Mouse (Mus musculus): ENCODE measurements around the gene Zbtb16. TPM values are rescaled to one million over a fixed set of nuclear protein-coding genes. Genes with fewer than 3 reads are reported as not detected.

Gene Zbtb16
- polyA plus RNA-seq, 1 experiment from 2014 or later: 6.6 TPM

DNA sequence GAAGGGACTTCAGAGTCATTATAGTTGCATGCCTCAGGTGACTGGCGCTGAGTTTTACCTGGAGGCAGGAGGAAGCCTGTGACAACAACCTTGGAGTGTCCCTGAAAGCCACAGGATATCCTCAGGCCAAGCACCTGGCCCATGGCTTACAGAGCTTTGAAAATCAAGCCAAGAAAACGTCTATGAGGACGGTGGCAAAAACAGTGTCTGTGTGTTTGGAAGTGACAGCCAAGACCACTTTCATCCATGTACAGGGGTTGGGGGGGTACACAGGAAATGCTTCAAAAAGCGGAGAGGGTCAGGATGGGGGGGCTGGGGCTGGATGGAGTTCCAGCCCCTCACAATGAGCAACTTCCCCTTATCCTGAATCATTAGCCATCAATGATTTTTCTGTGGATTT lies 116.4 kb downstream of the Zbtb16 start:
- Histone ChIP-seq H3K27ac (ENCODE audit: low read depth, low read length) (no peak overlapping the region), H3K9me3 (ENCODE audit: control insufficient read depth, low read length) (no peaks in the 10 kb centered on the region), H3K4me1 (replicated peaks; ENCODE audit: control insufficient read depth, insufficient read depth, low read length) (peaks cover 2% of the 10 kb centered on the region; the same call in 1 of the 2 replicates), H3K4me2 (ENCODE audit: low read depth, low read length, severe bottlenecking) (no peak overlapping the region), H3K27me3 (ENCODE audit: control insufficient read depth, insufficient read depth, low read length) (no peaks in the 10 kb centered on the region), H3K9ac (ENCODE audit: low read length) (no peak overlapping the region), H3K4me3 (ENCODE audit: low read depth, low read length) (no peak overlapping the region), H3K36me3 (ENCODE audit: control insufficient read depth, insufficient read depth, low read length) (no peaks in the 10 kb centered on the region)
- 81% methylated on average over 4 of the region's 4 CpGs for WGBS
- DNase-seq (ENCODE audit: low spot score): no peak
- no peak for ATAC-seq (replicated peaks; ENCODE audit: low FRiP score)

DNA sequence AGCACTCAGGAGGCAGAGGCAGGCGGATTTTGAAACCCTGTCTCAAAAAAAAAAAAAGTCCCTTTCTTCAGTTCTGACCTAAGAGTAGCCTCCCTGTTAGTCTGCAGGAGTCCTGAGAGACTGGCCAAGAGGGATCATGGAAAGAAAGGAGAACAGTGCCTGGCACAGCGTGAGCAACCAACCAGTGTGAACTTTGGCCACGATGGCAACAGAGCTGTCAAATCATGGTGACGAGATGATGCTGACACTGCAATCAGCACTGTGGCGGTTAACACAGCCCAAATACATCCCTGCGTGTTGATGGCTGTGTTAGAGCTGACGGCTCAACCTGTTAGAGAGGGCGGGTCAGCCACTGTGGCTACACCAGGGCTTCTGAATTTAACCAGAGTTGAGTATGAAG lies 119.5 kb downstream of the Zbtb16 start:
- Histone ChIP-seq H3K27ac (ENCODE audit: low read depth, low read length) (no peak overlapping the region), H3K27me3 (ENCODE audit: control insufficient read depth, insufficient read depth, low read length) (no peaks in the 10 kb centered on the region), H3K4me1 (replicated peaks; ENCODE audit: control insufficient read depth, insufficient read depth, low read length) (peaks cover 2% of the 10 kb centered on the region; the same call in 1 of the 2 replicates), H3K9me3 (ENCODE audit: control insufficient read depth, low read length) (no peaks in the 10 kb centered on the region), H3K4me3 (ENCODE audit: low read depth, low read length) (no peak overlapping the region), H3K36me3 (ENCODE audit: control insufficient read depth, insufficient read depth, low read length) (no peaks in the 10 kb centered on the region), H3K9ac (ENCODE audit: low read length) (no peak overlapping the region), H3K4me2 (ENCODE audit: low read depth, low read length, severe bottlenecking) (no peak overlapping the region)
- 95% methylated on average over 8 of the region's 8 CpGs for WGBS
- ATAC-seq (replicated peaks; ENCODE audit: low FRiP score): no peak
- no peak for DNase-seq (ENCODE audit: low spot score)

GRCm38 (mm10) chr9:48715042-48715441 lies 121.0 kb downstream of the Zbtb16 start:
- no peaks in the 10 kb centered on the region for H3K36me3 ChIP-seq (ENCODE audit: control insufficient read depth, insufficient read depth, low read length)
- H3K4me3 ChIP-seq (ENCODE audit: low read depth, low read length): no peak overlapping the region
- no peak for ATAC-seq (replicated peaks; ENCODE audit: low FRiP score)

GRCm38 (mm10) chr9:48713779-48714178 lies 122.2 kb downstream of the Zbtb16 start:
- DNase-seq (ENCODE audit: low spot score): no peak
- H3K27ac ChIP-seq (ENCODE audit: low read depth, low read length): no peak overlapping the region
- no peaks in the 10 kb centered on the region for H3K27me3 ChIP-seq (ENCODE audit: control insufficient read depth, insufficient read depth, low read length)
- no peaks in the 10 kb centered on the region for H3K36me3 ChIP-seq (ENCODE audit: control insufficient read depth, insufficient read depth, low read length)
- no peak overlapping the region for H3K4me2 ChIP-seq (ENCODE audit: low read depth, low read length, severe bottlenecking)
- no peak overlapping the region for H3K9ac ChIP-seq (ENCODE audit: low read length)
- no peak overlapping the region for H3K4me3 ChIP-seq (ENCODE audit: low read depth, low read length)
- H3K4me1 ChIP-seq (replicated peaks; ENCODE audit: control insufficient read depth, insufficient read depth, low read length): peaks cover 3% of the 10 kb centered on the region; the same call in 1 of the 2 replicates
- no peaks in the 10 kb centered on the region for H3K9me3 ChIP-seq (ENCODE audit: control insufficient read depth, low read length)
- WGBS: 93% methylated on average over 8 of the region's 8 CpGs
- no peak for ATAC-seq (replicated peaks; ENCODE audit: low FRiP score)

More at GRCm38 (mm10) chr9:48715042-48715441, 121.0 kb downstream of the Zbtb16 start:
- Histone ChIP-seq H3K4me2 (ENCODE audit: low read depth, low read length, severe bottlenecking) (no peak overlapping the region), H3K27me3 (ENCODE audit: control insufficient read depth, insufficient read depth, low read length) (no peaks in the 10 kb centered on the region), H3K9ac (ENCODE audit: low read length) (no peak overlapping the region), H3K27ac (ENCODE audit: low read depth, low read length) (no peak overlapping the region), H3K4me1 (replicated peaks; ENCODE audit: control insufficient read depth, insufficient read depth, low read length) (peaks cover 4% of the 10 kb centered on the region; the same call in 1 of the 2 replicates), H3K9me3 (ENCODE audit: control insufficient read depth, low read length) (no peaks in the 10 kb centered on the region)
- 94% methylated on average over 8 of the region's 8 CpGs for WGBS
- DNase-seq (ENCODE audit: low spot score): no peak

GRCm38 (mm10) chr9:48712985-48713765 lies 122.8 kb downstream of the Zbtb16 start:
- Histone ChIP-seq H3K9ac (ENCODE audit: low read length) (no peak overlapping the region), H3K4me3 (ENCODE audit: low read depth, low read length) (no peak overlapping the region), H3K4me2 (ENCODE audit: low read depth, low read length, severe bottlenecking) (no peak overlapping the region), H3K27me3 (ENCODE audit: control insufficient read depth, insufficient read depth, low read length) (no peaks in the 10 kb centered on the region), H3K4me1 (replicated peaks; ENCODE audit: control insufficient read depth, insufficient read depth, low read length) (peaks cover 3% of the 10 kb centered on the region; the same call in 1 of the 2 replicates), H3K9me3 (ENCODE audit: control insufficient read depth, low read length) (no peaks in the 10 kb centered on the region), H3K27ac (ENCODE audit: low read depth, low read length) (no peak overlapping the region), H3K36me3 (ENCODE audit: control insufficient read depth, insufficient read depth, low read length) (no peaks in the 10 kb centered on the region)
- DNase-seq (ENCODE audit: low spot score) (no peak), ATAC-seq (replicated peaks; ENCODE audit: low FRiP score) (no peak)
- 82% methylated on average over 13 of the region's 13 CpGs for WGBS

DNA sequence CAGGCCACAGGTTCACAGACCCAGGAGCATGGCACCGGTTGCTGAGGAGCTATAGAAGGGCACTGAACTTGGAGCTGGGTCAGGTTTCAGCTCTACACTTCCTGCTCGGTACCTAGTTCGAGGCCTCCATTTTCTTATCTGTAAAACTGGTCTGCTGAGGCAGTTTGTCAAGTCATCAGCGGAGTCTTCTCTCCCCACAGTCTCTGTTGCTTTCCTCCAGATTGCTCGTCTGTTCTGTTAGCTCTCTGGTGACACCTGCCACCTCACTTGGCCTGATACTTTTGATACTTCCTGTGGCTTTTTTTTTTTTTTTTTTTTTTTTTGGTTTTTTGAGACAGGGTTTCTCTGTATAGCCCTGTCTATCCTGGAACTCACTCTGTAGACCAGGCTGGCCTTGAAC lies 124.2 kb downstream of the Zbtb16 start:
- Histone ChIP-seq H3K36me3 (ENCODE audit: control insufficient read depth, insufficient read depth, low read length) (no peaks in the 10 kb centered on the region), H3K4me1 (replicated peaks; ENCODE audit: control insufficient read depth, insufficient read depth, low read length) (peaks cover 3% of the 10 kb centered on the region; the same call in 1 of the 2 replicates), H3K27ac (ENCODE audit: low read depth, low read length) (no peak overlapping the region), H3K4me2 (ENCODE audit: low read depth, low read length, severe bottlenecking) (no peak overlapping the region), H3K27me3 (ENCODE audit: control insufficient read depth, insufficient read depth, low read length) (no peaks in the 10 kb centered on the region), H3K4me3 (ENCODE audit: low read depth, low read length) (no peak overlapping the region), H3K9me3 (ENCODE audit: control insufficient read depth, low read length) (no peaks in the 10 kb centered on the region), H3K9ac (ENCODE audit: low read length) (no peak overlapping the region)
- ATAC-seq (replicated peaks; ENCODE audit: low FRiP score): no peak
- 81% methylated on average over 5 of the region's 5 CpGs for WGBS
- no peak for DNase-seq (ENCODE audit: low spot score)

GRCm38 (mm10) chr9:48711296-48711781 lies 124.7 kb downstream of the Zbtb16 start:
- Histone ChIP-seq H3K4me2 (ENCODE audit: low read depth, low read length, severe bottlenecking) (no peak overlapping the region), H3K27me3 (ENCODE audit: control insufficient read depth, insufficient read depth, low read length) (no peaks in the 10 kb centered on the region), H3K4me1 (replicated peaks; ENCODE audit: control insufficient read depth, insufficient read depth, low read length) (peaks cover 3% of the 10 kb centered on the region; the same call in 1 of the 2 replicates), H3K9ac (ENCODE audit: low read length) (no peak overlapping the region), H3K27ac (ENCODE audit: low read depth, low read length) (no peak overlapping the region), H3K4me3 (ENCODE audit: low read depth, low read length) (no peak overlapping the region), H3K36me3 (ENCODE audit: control insufficient read depth, insufficient read depth, low read length) (no peaks in the 10 kb centered on the region), H3K9me3 (ENCODE audit: control insufficient read depth, low read length) (no peaks in the 10 kb centered on the region)
- ATAC-seq (replicated peaks; ENCODE audit: low FRiP score) (no peak), DNase-seq (ENCODE audit: low spot score) (no peak)
- WGBS: 53% methylated on average over 9 of the region's 9 CpGs

GRCm38 (mm10) chr9:48710355-48711295 lies 125.4 kb downstream of the Zbtb16 start:
- H3K4me2 ChIP-seq (ENCODE audit: low read depth, low read length, severe bottlenecking): no peak overlapping the region
- no peak for ATAC-seq (replicated peaks; ENCODE audit: low FRiP score)
- no peak overlapping the region for H3K27ac ChIP-seq (ENCODE audit: low read depth, low read length)
- H3K9ac ChIP-seq (ENCODE audit: low read length): no peak overlapping the region
- no peak for DNase-seq (ENCODE audit: low spot score)
- peaks cover 3% of the 10 kb centered on the region; the same call in 1 of the 2 replicates for H3K4me1 ChIP-seq (replicated peaks; ENCODE audit: control insufficient read depth, insufficient read depth, low read length)
- WGBS: 50% methylated on average over 17 of the region's 17 CpGs
- no peak overlapping the region for H3K4me3 ChIP-seq (ENCODE audit: low read depth, low read length)
- H3K36me3 ChIP-seq (ENCODE audit: control insufficient read depth, insufficient read depth, low read length): no peaks in the 10 kb centered on the region
- H3K9me3 ChIP-seq (ENCODE audit: control insufficient read depth, low read length): no peaks in the 10 kb centered on the region
- H3K27me3 ChIP-seq (ENCODE audit: control insufficient read depth, insufficient read depth, low read length): no peaks in the 10 kb centered on the region

Measured in forebrain, embryonic 11.5 days (tissue).